Mouse (Mus musculus) adrenal gland, postnatal 10 days (tissue): ENCODE results near the gene Igsf10. TPM values are rescaled to one million over a fixed set of nuclear protein-coding genes. Genes with fewer than 3 reads are reported as not detected.

ENCODE experiments used
- DNase-seq: peaks from one replicate; pipeline ENCODE4 v3.0.0; 2021; ENCODE audit warnings: mixed read lengths
- total RNA-seq, 2 experiments: library from RNA; stranded (reverse); gene quantifications; 2 replicates each; pipeline ENCODE4 v1.2.3; 2021

Gene Igsf10
- total RNA-seq, 2 experiments from 2014 or later = 9.0 to 9.2 TPM

DNA sequence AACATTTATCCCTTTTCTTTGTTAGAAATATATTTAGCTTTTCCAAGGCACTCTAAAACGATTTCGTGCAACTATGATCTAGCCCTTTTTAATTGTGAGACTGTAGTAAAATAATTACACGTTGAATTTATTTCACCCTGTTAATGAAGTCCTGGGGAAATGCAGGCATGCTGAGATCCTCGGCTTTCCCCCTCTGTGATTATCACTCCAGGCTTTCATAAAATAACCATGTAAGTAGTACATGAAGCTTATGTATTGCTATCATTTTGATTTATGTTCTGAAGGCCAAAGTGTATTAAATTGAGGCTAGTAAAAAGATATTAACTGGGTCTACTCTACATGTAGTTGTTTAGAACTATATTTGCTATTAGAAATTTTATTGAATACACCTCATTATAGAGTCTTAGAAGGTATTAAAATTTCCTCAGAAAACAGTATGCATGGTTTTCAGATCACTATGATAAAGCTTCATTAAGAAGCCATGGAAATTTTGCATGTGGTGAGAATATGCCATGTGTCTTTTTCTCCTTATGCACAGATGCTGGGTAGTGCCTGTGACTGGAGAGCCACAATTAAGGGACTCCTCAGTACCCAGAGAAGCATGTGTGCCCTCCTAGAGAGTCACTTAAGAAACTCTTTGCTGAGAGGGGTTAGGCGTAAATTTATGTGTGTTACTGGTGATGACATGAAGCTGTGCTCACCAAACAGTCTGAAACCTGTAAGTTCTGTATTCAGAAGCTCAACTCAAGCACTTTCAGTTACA is 50.6 kb downstream of the Igsf10 start:
- DNase-seq = no peak

DNA sequence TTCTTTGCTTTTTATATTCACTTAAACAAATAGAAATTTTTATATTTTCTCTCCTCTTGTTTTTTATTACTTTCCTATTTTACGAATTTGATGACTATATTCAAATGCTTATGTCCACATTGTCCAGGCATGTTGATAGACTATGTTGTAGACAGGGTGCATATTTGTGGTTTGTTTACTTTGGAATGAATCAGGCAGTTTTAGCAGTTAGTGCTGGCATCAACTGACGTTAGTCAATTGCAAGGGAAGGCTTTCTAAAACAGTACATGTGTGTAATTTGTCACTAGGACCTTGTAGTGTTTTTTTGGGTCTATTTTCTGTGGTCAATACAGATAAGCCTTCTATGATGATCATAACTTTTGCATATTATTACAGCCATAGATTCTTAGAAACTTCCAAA is 53.6 kb downstream of the Igsf10 start:
- DNase-seq = no peak

GRCm38 (mm10) chr3:59278620-59279019 is 65.6 kb downstream of the Igsf10 start:
- DNase-seq = no peak

DNA sequence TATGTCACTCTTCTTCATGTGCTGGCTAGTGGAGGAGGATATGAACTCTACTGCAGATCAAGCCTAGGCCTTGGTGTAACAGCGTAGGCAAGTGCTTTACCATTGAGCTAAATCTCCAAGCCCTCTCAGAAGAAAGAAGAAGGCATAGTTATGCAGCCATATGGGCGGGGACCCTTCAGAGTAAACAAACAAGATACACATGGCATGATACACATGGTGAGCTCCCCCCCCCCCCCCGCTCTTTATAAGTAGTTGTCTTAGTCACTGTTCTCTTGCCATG is 66.0 kb downstream of the Igsf10 start:
- DNase-seq = no peak

- peak; percentile 64 for DNase-seq
Measured at GRCm38 (mm10) chr3:59277502-59278253, 66.5 kb downstream of the Igsf10 start.

GRCm38 (mm10) chr3:59270811-59271210 is 73.4 kb downstream of the Igsf10 start:
- DNase-seq = peak; percentile 38

Other genes with a start within 250 kb of the Igsf10 start
- under 1 TPM; 0.76 to 0.87 TPM for gene Gpr171, start 242.6 kb downstream of the Igsf10 start, total RNA-seq
- gene P2ry14, start 190.8 kb downstream of the Igsf10 start, total RNA-seq = 10 to 100 TPM; 10.7 to 11.4 TPM
- gene Gpr87, start 149.3 kb downstream of the Igsf10 start, total RNA-seq = not detected
- 1 to 10 TPM; 1.7 TPM for gene P2ry13, start 133.5 kb downstream of the Igsf10 start, total RNA-seq
- gene P2ry12, start 81.5 kb downstream of the Igsf10 start, total RNA-seq = 1 to 10 TPM; 3.3 to 3.5 TPM